ENCODE assay signal across 24 mouse cellular contexts in genomic region chr14:19949475-19949874, GRCm38 (mm10).
"Had no signal": no experiment of that assay in that cellular context is flagged by ENCODE, and none has a peak within 500 bp of the region (broad histone marks: within the 10 kb centered on the region; RNA-seq: fewer than 3 reads in every experiment).

No protein-coding gene starts in this region.

- DNase-seq: kidney, adult 8-10 months; kidney, postnatal 10 days; kidney, postnatal 4 days; layer of hippocampus, adult 9-11 months; layer of hippocampus, postnatal 36 days; left cerebral cortex, postnatal 4 days; liver, postnatal 0 days; lung, embryonic 14.5 days; retina, postnatal 1 day; right cerebral cortex, postnatal 25 days; spleen, adult 18-20 months; thymus, adult 18-20 months; thymus, postnatal 36 days had no signal

- ATAC-seq: liver, postnatal 0 days; lung, postnatal 0 days; midbrain, embryonic 13.5 days; midbrain, embryonic 16.5 days had no signal

- H3K4me3 ChIP-seq: kidney, embryonic 15.5 days; limb, embryonic 13.5 days; megakaryocyte, embryonic 14.5 days; midbrain, embryonic 10.5 days; midbrain, embryonic 13.5 days; myocyte; neural tube, embryonic 13.5 days; stomach, embryonic 15.5 days had no signal

- H3K27ac ChIP-seq: kidney, embryonic 15.5 days; limb, embryonic 13.5 days; liver, embryonic 14.5 days; midbrain, embryonic 10.5 days; midbrain, embryonic 13.5 days; neural tube, embryonic 13.5 days; stomach, embryonic 15.5 days had no signal

- H3K36me3 ChIP-seq: kidney, embryonic 15.5 days; stomach, embryonic 15.5 days had no signal

- H3K4me2 ChIP-seq: kidney, embryonic 15.5 days; limb, embryonic 13.5 days; lung, embryonic 14.5 days; midbrain, embryonic 13.5 days; neural tube, embryonic 13.5 days; stomach, embryonic 15.5 days had no signal

- H3K9me3 ChIP-seq: kidney, embryonic 15.5 days; limb, embryonic 13.5 days; megakaryocyte, embryonic 14.5 days; midbrain, embryonic 10.5 days; midbrain, embryonic 13.5 days; neural tube, embryonic 13.5 days; stomach, embryonic 15.5 days had no signal

- H3K9ac ChIP-seq: kidney, embryonic 15.5 days; limb, embryonic 13.5 days; liver, embryonic 14.5 days; liver, postnatal 0 days; lung, embryonic 14.5 days; midbrain, embryonic 13.5 days; neural tube, embryonic 13.5 days; stomach, embryonic 15.5 days had no signal

- H3K4me1 ChIP-seq: kidney, embryonic 15.5 days; limb, embryonic 13.5 days; megakaryocyte, embryonic 14.5 days; stomach, embryonic 15.5 days had no signal

- H3K27me3 ChIP-seq: kidney, embryonic 15.5 days; limb, embryonic 13.5 days; midbrain, embryonic 13.5 days; neural tube, embryonic 13.5 days; stomach, embryonic 15.5 days had no signal
